Mouse (Mus musculus) layer of hippocampus, postnatal 14 days (tissue): ENCODE data around the gene 6430550D23Rik. TPM values are rescaled to one million over a fixed set of nuclear protein-coding genes. Genes with fewer than 3 reads are reported as not detected.

ENCODE experiments used
- DNase-seq, 2 experiments: peaks; one replicate each; pipeline ENCODE4 v3.0.0; 2021 to 2022; ENCODE audit warnings: low spot score in 2 of 2, mixed read lengths in 1 of 2
- long read RNA-seq, 2 experiments: library from polyadenylated mRNA; stranded (forward); transcript quantifications; one replicate each; pipeline ENCODE4 v2.0.0; 2021
- total RNA-seq, 2 experiments: library from RNA; stranded (reverse); gene quantifications; 2 replicates each; pipeline ENCODE4 v1.2.3; 2021

Gene 6430550D23Rik
- 1 to 10 TPM in 1 of 2 experiments, under 1 TPM in 1; 0.93 to 1.5 TPM for total RNA-seq
- long read RNA-seq, experiment 1, partial matches to known transcripts, result 0 of 1 reads
- long read RNA-seq, experiment 1, other reads (novel, unspliced or antisense), result 0 of 1 reads
- long read RNA-seq, experiment 2, partial matches to known transcripts, result 0 of 2 reads
- long read RNA-seq, experiment 2, other reads (novel, unspliced or antisense), result 2 of 2 reads

DNA sequence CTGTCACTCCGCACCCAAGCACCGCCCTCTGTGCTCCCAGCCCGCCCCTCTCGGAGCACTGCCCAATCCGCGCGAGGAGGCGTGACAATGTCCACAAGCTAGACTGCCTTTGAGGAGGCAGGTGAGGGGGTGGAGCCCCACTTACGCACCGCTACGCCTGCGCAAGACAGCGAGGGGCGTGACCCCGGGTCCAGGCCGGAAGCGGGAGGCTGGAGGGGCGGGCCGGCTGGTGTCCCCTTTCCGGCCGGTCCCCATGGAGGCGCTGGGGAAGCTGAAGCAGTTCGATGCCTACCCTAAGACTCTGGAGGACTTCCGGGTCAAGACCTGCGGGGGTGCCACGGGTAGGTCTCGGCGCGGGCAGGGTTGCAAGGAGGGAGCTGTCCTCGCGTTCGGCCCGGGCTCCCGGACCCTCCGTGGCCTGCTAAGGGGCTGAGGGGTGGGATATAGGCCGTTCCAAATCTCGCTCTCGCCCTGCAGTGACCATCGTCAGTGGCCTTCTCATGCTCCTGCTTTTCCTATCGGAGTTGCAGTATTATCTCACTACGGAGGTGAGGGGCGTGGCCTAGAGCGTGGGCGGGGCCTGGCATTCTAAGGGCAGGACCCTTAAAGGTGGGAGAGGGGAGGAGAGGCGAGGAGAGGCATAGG is at the start of gene 6430550D23Rik, which contains the start of gene Ergic3:
Gene 6430550D23Rik (minus strand): TSS at position 90 of the 645 bp plus-strand sequence.
Gene Ergic3 (plus strand): TSS at position 158 of the 645 bp plus-strand sequence.
- DNase-seq, result peak; percentile 94 to 97

DNA sequence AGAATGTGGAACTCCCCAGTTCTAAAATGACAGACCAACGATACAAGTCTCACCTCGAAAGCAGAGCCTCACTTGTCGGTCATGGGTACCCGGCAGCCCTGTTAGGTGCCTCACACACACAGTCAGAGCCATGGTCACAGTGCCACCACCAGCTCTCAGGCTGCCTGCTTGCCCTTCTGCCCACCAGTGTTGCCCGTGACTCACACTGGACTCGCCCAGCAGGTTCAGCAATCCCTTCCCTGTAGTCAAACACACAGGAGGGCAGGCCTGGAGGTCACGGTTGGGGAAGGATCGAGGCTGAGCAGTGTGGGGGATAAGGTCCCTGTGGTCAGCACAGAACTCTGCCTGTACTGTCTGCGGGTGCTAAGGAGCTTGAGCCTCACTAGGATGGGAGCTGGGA is 45.0 kb upstream of the 6430550D23Rik start, which contains the start of gene Fer1l4:
Gene Fer1l4 (minus strand): TSS at position 132 of the 400 bp plus-strand sequence.
- no peak for DNase-seq

DNA sequence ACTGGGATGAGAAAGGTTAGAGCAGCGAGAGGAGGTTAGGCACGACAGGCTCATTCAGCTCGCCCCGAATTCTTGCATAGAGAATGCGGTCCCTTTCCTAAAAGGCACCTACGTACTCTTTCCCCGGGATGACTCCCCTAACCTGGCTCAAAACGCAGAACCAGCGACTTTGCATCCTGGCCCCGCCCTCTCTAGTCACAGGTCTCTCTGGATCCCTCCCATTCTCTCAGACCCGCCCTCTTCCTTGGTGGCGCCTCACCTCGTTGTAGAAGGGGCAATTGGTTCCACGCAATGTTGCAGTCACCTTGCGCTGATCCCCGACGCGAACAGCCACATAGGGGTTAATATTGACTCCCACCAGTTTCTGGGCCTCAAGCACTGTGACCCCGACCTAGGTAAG is 40.2 kb upstream of the 6430550D23Rik start:
- DNase-seq, result no peak

DNA sequence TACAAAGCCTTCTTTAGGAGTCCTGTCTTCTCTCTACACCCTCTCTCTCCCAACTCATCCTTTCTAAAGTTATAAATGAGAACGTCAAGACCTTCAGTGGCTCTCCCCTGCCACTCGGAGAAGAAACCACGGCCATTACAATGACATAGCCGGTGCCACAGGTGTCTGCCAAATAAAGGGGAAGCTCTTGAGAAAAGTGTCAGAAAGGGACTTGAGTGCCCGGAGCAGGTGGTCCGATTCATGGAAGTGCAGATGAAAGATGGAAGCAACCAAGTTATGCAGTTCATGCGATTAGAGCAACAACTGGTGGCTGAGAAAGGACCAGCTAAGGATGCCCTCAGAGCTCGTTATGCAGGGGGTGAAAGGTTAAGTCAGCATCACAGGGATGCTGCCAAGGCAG is 35.1 kb upstream of the 6430550D23Rik start:
- no peak for DNase-seq

DNA sequence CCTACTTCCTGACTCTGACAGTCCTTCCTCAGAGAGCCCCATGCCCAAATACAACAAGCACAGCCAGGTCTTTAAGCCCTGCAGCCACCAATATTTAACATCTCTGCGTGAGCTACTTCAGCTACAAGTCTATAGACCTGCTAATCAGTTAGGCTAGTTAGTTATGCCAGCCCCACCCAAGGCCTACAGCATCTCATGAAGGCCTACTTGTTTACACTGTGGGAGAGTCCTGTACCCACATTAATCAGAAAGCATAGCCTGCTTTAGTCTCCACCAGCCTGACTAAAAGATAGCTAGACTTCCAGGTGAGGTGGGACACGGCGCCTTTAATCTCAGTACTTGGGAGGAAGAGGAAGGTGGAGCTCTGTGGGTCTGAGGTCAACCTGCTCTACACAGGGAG is 31.6 kb upstream of the 6430550D23Rik start:
- DNase-seq, result no peak

- no peak for DNase-seq
Observed at GRCm38 (mm10) chr2:156025482-156025881, 17.7 kb upstream of the 6430550D23Rik start.

GRCm38 (mm10) chr2:156021765-156022164 is 14.0 kb upstream of the 6430550D23Rik start:
- no peak for DNase-seq

DNA sequence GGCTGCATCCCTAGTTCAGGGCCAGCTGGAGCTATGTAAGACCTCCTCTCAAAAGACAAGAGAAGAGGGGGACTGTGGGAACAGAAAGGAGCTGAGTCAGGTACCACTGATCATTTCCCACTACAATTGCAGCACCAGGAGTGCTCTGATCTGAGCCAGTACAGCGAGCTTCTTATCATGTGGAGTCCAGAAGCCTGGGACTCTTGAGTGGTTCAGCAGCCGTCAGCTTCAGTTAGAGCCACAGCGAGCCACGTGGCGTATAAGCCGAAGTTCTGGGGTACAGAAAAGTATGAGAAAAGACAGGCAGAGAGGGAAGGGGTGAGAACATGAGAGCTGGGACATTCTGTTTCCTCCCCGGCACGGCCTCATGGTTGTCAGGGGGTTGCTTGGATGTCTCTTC is 13.4 kb upstream of the 6430550D23Rik start:
- DNase-seq, result no peak

DNA sequence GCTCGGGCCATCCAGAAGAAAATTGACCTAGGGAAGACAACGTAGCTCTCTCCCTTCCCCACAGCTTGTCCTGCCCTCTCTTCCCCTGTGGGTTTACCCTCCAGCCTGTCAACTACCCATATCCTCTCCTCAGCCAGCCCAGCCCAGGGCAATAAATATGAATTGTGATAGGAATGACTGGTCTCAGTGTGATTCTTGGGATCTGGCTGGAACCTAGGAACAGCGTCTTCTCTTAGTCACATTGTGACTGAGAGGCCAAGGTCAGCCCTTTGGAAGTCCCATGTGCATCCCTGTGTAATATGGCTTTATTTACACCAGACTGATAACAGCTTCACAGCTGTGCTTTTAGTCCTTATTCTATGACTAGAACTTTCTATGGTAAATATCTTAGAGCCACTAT is 10.3 kb upstream of the 6430550D23Rik start:
- DNase-seq, result no peak

GRCm38 (mm10) chr2:156005393-156005792 is 2.4 kb downstream of the 6430550D23Rik start:
- DNase-seq, result no peak

DNA sequence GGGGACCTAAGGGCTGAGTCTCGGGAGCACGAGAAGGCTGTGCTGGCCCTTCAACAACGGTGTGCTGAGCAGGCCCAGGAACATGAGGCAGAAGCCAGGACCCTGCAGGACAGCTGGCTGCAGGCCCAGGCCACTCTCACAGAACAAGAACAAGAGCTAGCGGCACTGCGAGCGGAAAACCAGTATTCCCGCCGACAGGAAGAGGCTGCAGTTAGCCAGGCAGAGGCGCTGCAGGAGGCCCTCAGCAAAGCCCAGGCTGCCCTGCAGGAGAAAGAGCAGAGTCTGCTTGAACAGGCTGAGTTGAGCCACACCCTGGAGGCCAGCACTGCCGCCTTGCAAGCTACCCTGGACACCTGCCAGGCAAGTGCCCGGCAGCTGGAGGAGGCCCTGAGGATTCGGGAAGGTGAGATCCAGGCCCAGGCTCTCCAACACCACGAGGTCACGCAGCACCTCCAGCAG is 15.9 kb downstream of the 6430550D23Rik start:
- DNase-seq, result peak; percentile 52 to 76

- no peak for DNase-seq
Observed at GRCm38 (mm10) chr2:155991151-155991550, 16.6 kb downstream of the 6430550D23Rik start.

DNA sequence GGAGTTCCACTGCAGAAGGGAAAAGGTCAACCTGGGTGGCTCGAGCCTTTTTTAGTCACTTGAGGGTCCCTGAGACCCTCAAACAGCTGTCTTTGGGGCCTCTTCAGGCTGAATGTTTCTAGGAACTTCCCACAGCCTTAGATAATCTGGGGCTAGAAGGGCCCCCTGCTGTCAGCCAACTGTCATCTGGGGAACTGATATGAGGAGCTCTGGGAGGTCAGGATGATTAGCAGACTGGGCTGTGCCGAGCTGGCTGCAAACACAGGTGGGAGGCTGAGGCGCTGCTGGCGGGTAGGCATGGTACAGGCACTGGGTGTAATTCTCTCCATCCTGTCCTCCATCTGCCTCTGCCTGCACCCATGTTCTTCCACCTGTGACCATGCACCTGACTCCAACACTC is 18.7 kb downstream of the 6430550D23Rik start:
- DNase-seq, result peak in 1 of 2 experiments; percentile 33

- DNase-seq, result no peak
Observed at GRCm38 (mm10) chr2:155987131-155987530, 20.6 kb downstream of the 6430550D23Rik start.

DNA sequence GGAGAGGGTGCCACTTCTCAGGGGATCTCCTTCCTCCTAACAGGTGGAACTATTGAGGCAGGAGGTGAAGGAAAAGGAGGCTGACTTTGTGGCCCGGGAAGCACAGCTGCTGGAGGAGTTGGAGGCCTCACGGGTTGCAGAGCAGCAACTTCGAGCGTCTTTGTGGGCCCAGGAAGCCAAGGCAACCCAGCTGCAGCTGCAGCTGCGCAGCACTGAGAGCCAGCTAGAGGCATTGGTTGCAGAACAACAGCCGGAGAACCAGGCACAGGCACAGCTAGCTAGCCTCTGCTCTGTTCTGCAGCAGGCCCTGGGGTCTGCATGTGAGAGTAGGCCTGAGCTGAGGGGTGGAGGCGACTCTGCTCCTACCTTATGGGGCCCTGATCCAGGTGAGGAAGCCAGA is 22.0 kb downstream of the 6430550D23Rik start:
- no peak for DNase-seq

- DNase-seq, result no peak
Observed at GRCm38 (mm10) chr2:155979328-155979991, 28.3 kb downstream of the 6430550D23Rik start.

- no peak for DNase-seq
Observed at GRCm38 (mm10) chr2:155974087-155974731, 33.6 kb downstream of the 6430550D23Rik start.

DNA sequence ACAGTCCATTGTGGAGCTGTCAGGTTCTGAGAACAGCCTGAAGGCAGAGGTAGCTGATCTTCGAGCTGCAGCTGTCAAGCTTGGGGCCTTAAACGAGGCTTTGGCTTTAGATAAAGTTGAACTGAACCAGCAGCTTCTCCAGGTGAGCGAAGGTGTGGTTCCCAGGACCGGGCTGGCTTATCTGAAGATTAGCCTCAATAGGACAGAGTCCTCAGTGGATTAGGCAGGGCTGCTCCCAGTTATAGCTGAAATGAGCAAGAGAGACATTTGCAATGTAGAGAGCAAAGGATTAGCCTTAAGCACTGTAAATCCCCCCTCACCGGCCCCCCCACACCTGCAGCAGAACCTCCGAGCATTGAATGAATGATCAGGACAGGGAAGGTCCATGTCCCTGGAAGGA is 34.4 kb downstream of the 6430550D23Rik start:
- no peak for DNase-seq

DNA sequence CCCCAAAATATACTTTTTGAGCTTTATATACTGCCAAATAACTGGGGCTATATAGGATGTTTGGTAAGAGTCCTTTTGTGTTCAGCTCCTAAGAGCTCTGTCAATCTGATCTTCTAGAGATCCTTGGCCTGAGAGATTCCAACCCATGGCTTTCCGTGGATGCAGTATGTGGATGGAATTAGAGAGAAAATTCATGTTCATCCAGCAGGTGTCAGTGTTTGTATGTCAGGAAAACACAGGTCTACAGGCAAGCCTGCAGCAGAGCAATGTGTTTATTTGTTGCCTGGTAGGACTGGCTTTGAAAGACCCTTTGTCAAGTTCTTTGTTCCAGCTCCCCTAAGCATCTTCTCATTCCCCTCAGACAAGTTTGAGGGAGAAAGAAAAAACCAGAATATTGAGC is 44.8 kb downstream of the 6430550D23Rik start:
- DNase-seq, result peak in 1 of 2 experiments; percentile 84

DNA sequence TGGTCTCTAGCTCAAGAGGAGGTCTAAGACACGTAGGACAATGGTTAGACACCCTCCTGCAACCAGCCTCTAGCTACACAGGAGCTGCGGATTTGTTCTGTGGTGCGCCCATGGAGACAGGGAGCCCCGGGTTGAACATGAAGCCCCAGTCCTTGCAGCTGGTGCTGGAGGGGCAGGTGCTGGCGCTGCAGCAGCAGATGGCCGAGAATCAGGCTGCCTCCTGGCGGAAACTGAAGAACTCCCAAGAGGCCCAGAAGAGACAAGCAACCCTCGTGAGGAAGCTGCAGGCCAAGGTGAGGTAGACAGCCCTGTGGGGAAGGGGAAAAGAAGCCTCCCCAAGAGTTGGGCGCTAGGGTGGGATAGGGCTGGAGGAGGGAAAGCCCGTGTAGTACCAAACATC is 45.9 kb downstream of the 6430550D23Rik start:
- DNase-seq, result no peak

DNA sequence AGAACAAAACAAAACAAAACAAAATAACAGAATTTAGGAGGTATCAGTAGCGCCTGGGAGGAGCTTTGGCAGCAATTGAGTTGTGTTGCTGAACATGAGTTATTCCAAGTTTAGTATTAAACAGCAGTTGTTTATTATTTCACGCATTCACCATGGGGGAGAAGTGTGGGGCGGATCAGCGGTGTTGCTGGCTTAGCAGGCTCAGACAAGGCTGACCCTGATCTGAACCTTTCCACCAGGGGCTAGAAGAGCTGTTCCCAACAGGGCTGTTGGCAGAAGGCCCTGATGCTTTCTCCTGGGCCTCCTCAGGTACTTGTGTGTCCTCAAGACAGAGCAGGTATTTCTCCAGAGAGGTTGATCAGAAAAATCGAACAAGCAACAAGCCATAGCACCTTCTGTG is 47.8 kb downstream of the 6430550D23Rik start:
- no peak for DNase-seq
